Mouse (Mus musculus): ENCODE measurements at regions not wholly inside any gene's neighbourhood (a gene's known extent, or its start where the extent isn't known, plus 50 kb on each side); places are given as distances from the start of the nearest gene placed in this dataset.

- DNase-seq (ENCODE audit: low spot score in 2 of 2): no peak
These were observed 113.0 kb upstream of the Sash1 start for GRCm38 (mm10) chr10:8998758-8999398.

- DNase-seq (ENCODE audit: low spot score in 2 of 2): no peak
These were observed 112.5 kb upstream of the Sash1 start for GRCm38 (mm10) chr10:8998356-8998755.

GRCm38 (mm10) chr10:8995097-8995496 lies 109.2 kb upstream of the Sash1 start:
- no peak for DNase-seq (ENCODE audit: low spot score in 2 of 2)

- no peak for DNase-seq (ENCODE audit: low spot score in 2 of 2)
These were observed 100.5 kb upstream of the Sash1 start for GRCm38 (mm10) chr10:8986339-8986738.

- no peak for DNase-seq (ENCODE audit: low spot score in 2 of 2)
These were observed 97.5 kb upstream of the Sash1 start for GRCm38 (mm10) chr10:8983347-8983746.

GRCm38 (mm10) chr10:8980568-8980967 lies 94.7 kb upstream of the Sash1 start:
- no peak for DNase-seq (ENCODE audit: low spot score in 2 of 2)

- no peak for DNase-seq (ENCODE audit: low spot score in 2 of 2)
These were observed 92.7 kb upstream of the Sash1 start for GRCm38 (mm10) chr10:8978595-8978994.

- no peak for DNase-seq (ENCODE audit: low spot score in 2 of 2)
These were observed 88.1 kb upstream of the Sash1 start for GRCm38 (mm10) chr10:8973934-8974333.

GRCm38 (mm10) chr10:8972789-8973551 lies 87.1 kb upstream of the Sash1 start:
- no peak for DNase-seq (ENCODE audit: low spot score in 2 of 2)

- no peak for DNase-seq (ENCODE audit: low spot score in 2 of 2)
These were observed 84.9 kb upstream of the Sash1 start for GRCm38 (mm10) chr10:8970807-8971206.

GRCm38 (mm10) chr10:8969586-8969985 lies 83.7 kb upstream of the Sash1 start:
- no peak for DNase-seq (ENCODE audit: low spot score in 2 of 2)

- DNase-seq (ENCODE audit: low spot score in 2 of 2): no peak
These were observed 83.1 kb upstream of the Sash1 start for GRCm38 (mm10) chr10:8969016-8969415.

- peak; percentile 30 to 48 for DNase-seq (ENCODE audit: low spot score in 2 of 2)
These were observed 82.5 kb upstream of the Sash1 start for GRCm38 (mm10) chr10:8968276-8968923.

GRCm38 (mm10) chr10:8962921-8963320 lies 77.1 kb upstream of the Sash1 start:
- DNase-seq (ENCODE audit: low spot score in 2 of 2): no peak

GRCm38 (mm10) chr10:8960964-8961675 lies 75.2 kb upstream of the Sash1 start:
- DNase-seq (ENCODE audit: low spot score in 2 of 2): peak; percentile 35 to 37

- no peak for DNase-seq (ENCODE audit: low spot score in 2 of 2)
These were observed 74.5 kb upstream of the Sash1 start for GRCm38 (mm10) chr10:8960275-8960960.

- no peak for DNase-seq (ENCODE audit: low spot score in 2 of 2)
These were observed 69.8 kb upstream of the Sash1 start for GRCm38 (mm10) chr10:8955499-8956211.

GRCm38 (mm10) chr10:8954003-8954402 lies 68.1 kb upstream of the Sash1 start:
- DNase-seq (ENCODE audit: low spot score in 2 of 2): no peak

GRCm38 (mm10) chr10:8952922-8953321 lies 67.1 kb upstream of the Sash1 start:
- no peak for DNase-seq (ENCODE audit: low spot score in 2 of 2)

GRCm38 (mm10) chr10:8951937-8952336 lies 66.1 kb upstream of the Sash1 start:
- DNase-seq (ENCODE audit: low spot score in 2 of 2): no peak

- DNase-seq (ENCODE audit: low spot score in 2 of 2): no peak
These were observed 65.5 kb upstream of the Sash1 start for GRCm38 (mm10) chr10:8951236-8951825.

All from right cerebral cortex, postnatal 10 days (tissue).